Mouse (Mus musculus) ES-E14 (cell line): ENCODE measurements around the gene Ogg1. TPM values are rescaled to one million over a fixed set of nuclear protein-coding genes. Genes with fewer than 3 reads are reported as not detected.

Source experiments
- DNase-seq: peaks from one replicate; pipeline ENCODE4 v3.0.0-alpha.2; 2013; ENCODE audit warnings: low read depth, low spot score
- H3K27ac ChIP-seq: 2 replicates; pipeline ENCODE4 v1.5.1; 2012; ENCODE audit warnings: low read depth, mild to moderate bottlenecking, low read length, moderate library complexity, mixed read lengths; ENCODE audit not compliant: poor library complexity, insufficient read depth, severe bottlenecking
- H3K36me3 ChIP-seq: 2 replicates; pipeline ENCODE4 v1.6.1; 2012; ENCODE audit warnings: mild to moderate bottlenecking, low read length, moderate library complexity, mixed read lengths; ENCODE audit not compliant: control insufficient read depth, poor library complexity, insufficient read depth, severe bottlenecking
- H3K4me1 ChIP-seq, 2 experiments: fragments of 150-350 bp in 1 of 2; sonication (generic) in 1 of 2; 2 replicates each; pipeline ENCODE4 v1.6.1; 2012; ENCODE audit warnings: low read length in 2 of 2, mild to moderate bottlenecking in 1 of 2, mixed read lengths in 1 of 2; ENCODE audit not compliant: control insufficient read depth in 2 of 2, insufficient read depth in 2 of 2, poor library complexity in 1 of 2
- H3K4me3 ChIP-seq, 2 experiments: fragments of 150-350 bp in 1 of 2; sonication (generic) in 1 of 2; 2 replicates each; pipeline ENCODE4 v1.5.1; 2012; ENCODE audit warnings: low read length in 2 of 2, low read depth in 1 of 2, mild to moderate bottlenecking in 1 of 2, mixed read lengths in 1 of 2; ENCODE audit not compliant: insufficient read depth in 1 of 2, poor library complexity in 1 of 2, severe bottlenecking in 1 of 2
- H3K9ac ChIP-seq: 2 replicates; pipeline ENCODE4 v1.6.1; 2012; ENCODE audit warnings: low read depth, mild to moderate bottlenecking, low read length, mixed read lengths; ENCODE audit not compliant: poor library complexity, insufficient read depth, severe bottlenecking
- H3K9me3 ChIP-seq: fragments of 150-350 bp; sonication (generic); 2 replicates; pipeline ENCODE4 v1.6.1; 2012; ENCODE audit warnings: low read depth, mild to moderate bottlenecking, low read length; ENCODE audit not compliant: control insufficient read depth, insufficient read depth
- CHD2 ChIP-seq: IDR thresholded peaks from 2 replicates; pipeline ENCODE4 v1.6.1; 2014; ENCODE audit warnings: mild to moderate bottlenecking, low read depth, low read length, inconsistent platforms
- HCFC1 ChIP-seq: IDR thresholded peaks from 2 replicates; pipeline ENCODE4 v1.6.1; 2012; ENCODE audit warnings: low read length, inconsistent platforms, borderline replicate concordance; ENCODE audit not compliant: insufficient read depth
- MAFK ChIP-seq: IDR thresholded peaks from 2 replicates; pipeline ENCODE4 v1.6.1; 2014; ENCODE audit warnings: mild to moderate bottlenecking, low read depth, low read length, inconsistent platforms; ENCODE audit not compliant: insufficient read depth
- ZC3H11A ChIP-seq: IDR thresholded peaks from 2 replicates; pipeline ENCODE4 v1.6.1; 2012; ENCODE audit warnings: low read depth, mild to moderate bottlenecking, inconsistent platforms, low read length, borderline replicate concordance
- ZNF384 ChIP-seq: IDR thresholded peaks from 2 replicates; pipeline ENCODE4 v1.6.1; 2012; ENCODE audit warnings: low read depth, low read length, inconsistent platforms
- in situ Hi-C, 2 experiments: fragments of 600-800 bp; cut with MboI; formaldehyde crosslinking; loops; one replicate each; pipeline ENCODE4 v1.15.1; 2025; ENCODE audit warnings: low sequenced_read_pairs in 2 of 2, inconsistent platforms in 1 of 2; ENCODE audit not compliant: unreplicated experiment in 2 of 2
- total RNA-seq: library from RNA; depleted of rRNA; stranded (reverse); fragments of 300-350 nt; gene quantifications from 2 replicates; pipeline ENCODE4 v1.2.3, GENCODE M21; 2012; rRNA removed

Gene Ogg1
- 11.9 and 13.0 TPM in 2 replicates for total RNA-seq

GRCm38 (mm10) chr6:113326533-113327315, at the start of gene Ogg1:
Gene Ogg1 (plus strand): TSS chr6:113326972.
- Histone ChIP-seq H3K4me1 (no peaks in the 10 kb centered on the region), H3K4me3 (peak within 1 kb of the TSS; percentile 76 to 80), H3K27ac (peak within 1 kb of the TSS; percentile 69), H3K36me3 (peaks cover 25% of the 10 kb centered on the region), H3K9me3 (no peaks in the 10 kb centered on the region), H3K9ac (peak within 1 kb of the TSS; percentile 86)
- TF ChIP-seq CHD2 (0 out of 2 replicates have a peak, but pooled peaks have one; percentile 65), HCFC1 (peak; percentile 69; the same call in 1 of the 2 replicates), ZNF384 (no peak), MAFK (no peak), ZC3H11A (no peak)
- in situ Hi-C loops = no loop called here
- DNase-seq = peak; percentile 96

DNA sequence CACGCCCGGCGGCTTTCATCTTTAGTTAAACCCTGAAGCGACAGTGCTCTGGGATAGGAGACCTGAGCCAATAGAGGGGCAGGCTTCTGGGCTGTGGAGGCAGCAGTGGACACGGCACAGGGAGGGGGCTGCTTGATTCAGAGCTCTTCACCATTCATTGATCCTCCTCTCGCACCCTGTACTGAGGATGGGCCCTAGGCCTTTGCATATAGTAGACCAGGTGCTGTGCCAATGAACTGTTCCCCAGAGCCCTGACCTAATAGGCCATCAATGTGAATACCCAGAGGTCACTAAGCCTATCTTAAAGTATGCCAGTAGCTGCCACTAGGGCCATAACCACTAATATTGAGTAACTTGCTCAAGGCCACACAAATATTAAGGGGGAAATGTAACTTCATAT, 45.1 kb upstream of the Ogg1 start:
- no peaks in the 10 kb centered on the region for H3K9me3 ChIP-seq
- TF ChIP-seq ZNF384 (no peak), ZC3H11A (no peak), HCFC1 (no peak), CHD2 (no peak), MAFK (no peak)
- no peak overlapping the region for H3K27ac ChIP-seq
- H3K4me1 ChIP-seq = peaks cover 0 to 11% of the 10 kb centered on the region in 2 experiments; a peak in 1 of 4 replicates
- no peak for DNase-seq
- H3K36me3 ChIP-seq = peaks cover 2% of the 10 kb centered on the region; the same call in 1 of the 2 replicates
- no peak overlapping the region for H3K9ac ChIP-seq
- H3K4me3 ChIP-seq = no peak overlapping the region
- in situ Hi-C loops = no loop called here

GRCm38 (mm10) chr6:113282101-113282802, 44.5 kb upstream of the Ogg1 start, which contains the start of gene Cpne9:
Gene Cpne9 (plus strand): TSS chr6:113282307.
- Histone ChIP-seq H3K9me3 (no peaks in the 10 kb centered on the region), H3K4me1 (peaks cover 0 to 11% of the 10 kb centered on the region in 2 experiments; a peak in 1 of 4 replicates), H3K4me3 (peak within 1 kb of the TSS; percentile 52 to 59), H3K27ac (no peak within 1 kb of the TSS), H3K9ac (peak within 1 kb of the TSS; percentile 18; the same call in 1 of the 2 replicates), H3K36me3 (no peaks in the 10 kb centered on the region)
- in situ Hi-C loops = no loop called here
- TF ChIP-seq MAFK = no peak
- no peak for TF ChIP-seq HCFC1
- no peak for TF ChIP-seq CHD2
- TF ChIP-seq ZC3H11A = no peak
- no peak for TF ChIP-seq ZNF384
- DNase-seq = peak; percentile 66

- H3K9me3 ChIP-seq = no peaks in the 10 kb centered on the region
- H3K27ac ChIP-seq = no peak overlapping the region
- H3K4me3 ChIP-seq = peak overlapping the region; percentile 48 to 59
- TF ChIP-seq CHD2 = no peak
- no peak for TF ChIP-seq HCFC1
- no peak for TF ChIP-seq ZC3H11A
- no peak for TF ChIP-seq ZNF384
- no peak for TF ChIP-seq MAFK
- no peak for DNase-seq
- in situ Hi-C loops = no loop called here
- peaks cover 0 to 11% of the 10 kb centered on the region in 2 experiments; a peak in 1 of 4 replicates for H3K4me1 ChIP-seq
- H3K9ac ChIP-seq = peak overlapping the region; percentile 18; the same call in 1 of the 2 replicates
- no peaks in the 10 kb centered on the region for H3K36me3 ChIP-seq
Measured at GRCm38 (mm10) chr6:113282969-113283368, 43.8 kb upstream of the Ogg1 start.
